Mouse (Mus musculus): ENCODE results near the gene Aoc1.

Gene Aoc1

GRCm38 (mm10) chr6:48872596-48872995 lies at the start of gene Aoc1:
Gene Aoc1 (plus strand): TSS chr6:48872896.
- DNase-seq (ENCODE audit: low read depth, low spot score): no peak

GRCm38 (mm10) chr6:48825016-48825415 lies 47.7 kb upstream of the Aoc1 start:
- no peak for DNase-seq (ENCODE audit: low read depth, low spot score)

- no peak for DNase-seq (ENCODE audit: low read depth, low spot score)
Measured at GRCm38 (mm10) chr6:48828976-48829375, 43.7 kb upstream of the Aoc1 start.

GRCm38 (mm10) chr6:48829651-48830050 lies 43.0 kb upstream of the Aoc1 start:
- peak; percentile 51 for DNase-seq (ENCODE audit: low read depth, low spot score)

GRCm38 (mm10) chr6:48830241-48830640 lies 42.5 kb upstream of the Aoc1 start:
- DNase-seq (ENCODE audit: low read depth, low spot score): no peak

- DNase-seq (ENCODE audit: low read depth, low spot score): no peak
Measured at GRCm38 (mm10) chr6:48831141-48831540, 41.6 kb upstream of the Aoc1 start.

GRCm38 (mm10) chr6:48832426-48832825 lies 40.3 kb upstream of the Aoc1 start:
- DNase-seq (ENCODE audit: low read depth, low spot score): no peak

GRCm38 (mm10) chr6:48833515-48833914 lies 39.2 kb upstream of the Aoc1 start:
- DNase-seq (ENCODE audit: low read depth, low spot score): no peak

- DNase-seq (ENCODE audit: low read depth, low spot score): no peak
Measured at GRCm38 (mm10) chr6:48835241-48835640, 37.5 kb upstream of the Aoc1 start.

- no peak for DNase-seq (ENCODE audit: low read depth, low spot score)
Measured at GRCm38 (mm10) chr6:48836146-48836545, 36.5 kb upstream of the Aoc1 start.

- no peak for DNase-seq (ENCODE audit: low read depth, low spot score)
Measured at GRCm38 (mm10) chr6:48837516-48837915, 35.2 kb upstream of the Aoc1 start.

- no peak for DNase-seq (ENCODE audit: low read depth, low spot score)
Measured at GRCm38 (mm10) chr6:48838321-48839080, 34.2 kb upstream of the Aoc1 start.

GRCm38 (mm10) chr6:48840371-48840969 lies 32.2 kb upstream of the Aoc1 start, which contains the start of gene Tmem176a:
Gene Tmem176a (plus strand): TSS chr6:48840919.
- no peak for DNase-seq (ENCODE audit: low read depth, low spot score)

- peak; percentile 40 for DNase-seq (ENCODE audit: low read depth, low spot score)
Measured at GRCm38 (mm10) chr6:48840973-48841625, 31.6 kb upstream of the Aoc1 start, which contains the start of gene Tmem176b. Gene Tmem176b (minus strand): TSS chr6:48841496.

GRCm38 (mm10) chr6:48842111-48842842 lies 30.4 kb upstream of the Aoc1 start:
- no peak for DNase-seq (ENCODE audit: low read depth, low spot score)

GRCm38 (mm10) chr6:48845086-48845485 lies 27.6 kb upstream of the Aoc1 start:
- no peak for DNase-seq (ENCODE audit: low read depth, low spot score)

GRCm38 (mm10) chr6:48851820-48852491 lies 20.7 kb upstream of the Aoc1 start:
- no peak for DNase-seq (ENCODE audit: low read depth, low spot score)

- DNase-seq (ENCODE audit: low read depth, low spot score): no peak
Measured at GRCm38 (mm10) chr6:48854155-48854554, 18.5 kb upstream of the Aoc1 start.

GRCm38 (mm10) chr6:48857613-48858302 lies 14.9 kb upstream of the Aoc1 start:
- DNase-seq (ENCODE audit: low read depth, low spot score): peak; percentile 35

GRCm38 (mm10) chr6:48860130-48860815 lies 12.4 kb upstream of the Aoc1 start:
- peak; percentile 64 for DNase-seq (ENCODE audit: low read depth, low spot score)
